Mouse (Mus musculus): ENCODE measurements around the gene Prss32. TPM values are rescaled to one million over a fixed set of nuclear protein-coding genes. Genes with fewer than 3 reads are reported as not detected.
A peak's percentile ranks its signal among the peaks of the same experiment; 100 is the strongest.

The Prss32 gene
- total and polyA plus RNA-seq, 2 experiments from 2014 or later, result 0.23 TPM; not detected in 1

- Histone ChIP-seq H3K9ac (replicated peaks; ENCODE audit: low read length, poor library complexity, severe bottlenecking) (peak within 1 kb of the TSS; percentile 79), H3K27me3 (ENCODE audit: insufficient read depth, low read length) (0 out of 2 replicates have a peak, but pooled peaks cover 5% of the 10 kb centered on the region), H3K4me1 (ENCODE audit: insufficient read depth, low read length) (peaks cover 13% of the 10 kb centered on the region), H3K27ac (ENCODE audit: low read depth, low read length) (peak within 1 kb of the TSS; percentile 94), H3K4me2 (ENCODE audit: low read depth, low read length, poor library complexity, severe bottlenecking) (peak within 1 kb of the TSS; percentile 53), H3K4me3 (ENCODE audit: low read depth, low read length) (peak within 1 kb of the TSS; percentile 72), H3K36me3 (ENCODE audit: insufficient read depth, low read length) (peaks cover 12% of the 10 kb centered on the region; the same call in 1 of the 2 replicates), H3K9me3 (ENCODE audit: low read length) (no peaks in the 10 kb centered on the region)
- peak; percentile 95 for ATAC-seq (ENCODE audit: low FRiP score)
- DNase-seq (ENCODE audit: low spot score), result peak; percentile 95
- WGBS, result 1% methylated on average over 25 of the region's 42 CpGs
- peak; percentile 81 for TF ChIP-seq CTCF (IDR thresholded peaks at IDR 0.05)
Observed at GRCm38 (mm10) chr17:23829064-23829619, 14.5 kb upstream of the Prss32 start, which contains the start of gene Elob. TSS of gene Elob (minus strand) at chr17:23829136.

GRCm38 (mm10) chr17:23831201-23831600, 12.5 kb upstream of the Prss32 start:
- no peak for DNase-seq (ENCODE audit: low spot score)
- Histone ChIP-seq H3K9ac (replicated peaks; ENCODE audit: low read length, poor library complexity, severe bottlenecking) (no peak overlapping the region), H3K27me3 (ENCODE audit: insufficient read depth, low read length) (0 out of 2 replicates have a peak, but pooled peaks cover 5% of the 10 kb centered on the region), H3K4me3 (ENCODE audit: low read depth, low read length) (no peak overlapping the region), H3K9me3 (ENCODE audit: low read length) (no peaks in the 10 kb centered on the region), H3K27ac (ENCODE audit: low read depth, low read length) (no peak overlapping the region), H3K4me1 (ENCODE audit: insufficient read depth, low read length) (peaks cover 13% of the 10 kb centered on the region), H3K36me3 (ENCODE audit: insufficient read depth, low read length) (no peaks in the 10 kb centered on the region), H3K4me2 (ENCODE audit: low read depth, low read length, poor library complexity, severe bottlenecking) (no peak overlapping the region)
- TF ChIP-seq CTCF (IDR thresholded peaks at IDR 0.05), result no peak
- no peak for ATAC-seq (ENCODE audit: low FRiP score)
- WGBS, result 97% methylated on average over 1 of the region's 1 CpGs

GRCm38 (mm10) chr17:23836006-23836575, 7.6 kb upstream of the Prss32 start, which contains the start of gene Prss33:
TSS of gene Prss33 (minus strand) at chr17:23836056.
- no peaks in the 10 kb centered on the region for H3K4me1 ChIP-seq (ENCODE audit: insufficient read depth, low read length)
- H3K27me3 ChIP-seq (ENCODE audit: insufficient read depth, low read length), result 0 out of 2 replicates have a peak, but pooled peaks cover 5% of the 10 kb centered on the region
- no peaks in the 10 kb centered on the region for H3K9me3 ChIP-seq (ENCODE audit: low read length)
- H3K4me3 ChIP-seq (ENCODE audit: low read depth, low read length), result no peak within 1 kb of the TSS
- DNase-seq (ENCODE audit: low spot score) (no peak), ATAC-seq (ENCODE audit: low FRiP score) (no peak)
- TF ChIP-seq CTCF (IDR thresholded peaks at IDR 0.05), result no peak
- no peak within 1 kb of the TSS for H3K4me2 ChIP-seq (ENCODE audit: low read depth, low read length, poor library complexity, severe bottlenecking)
- H3K27ac ChIP-seq (ENCODE audit: low read depth, low read length), result no peak within 1 kb of the TSS
- H3K36me3 ChIP-seq (ENCODE audit: insufficient read depth, low read length), result no peaks in the 10 kb centered on the region
- 32% methylated on average over 8 of the region's 8 CpGs for WGBS
- H3K9ac ChIP-seq (replicated peaks; ENCODE audit: low read length, poor library complexity, severe bottlenecking), result no peak within 1 kb of the TSS

- Histone ChIP-seq H3K4me2 (ENCODE audit: low read depth, low read length, poor library complexity, severe bottlenecking) (no peak overlapping the region), H3K27me3 (ENCODE audit: insufficient read depth, low read length) (no peaks in the 10 kb centered on the region), H3K4me3 (ENCODE audit: low read depth, low read length) (no peak overlapping the region), H3K9ac (replicated peaks; ENCODE audit: low read length, poor library complexity, severe bottlenecking) (no peak overlapping the region), H3K27ac (ENCODE audit: low read depth, low read length) (no peak overlapping the region), H3K9me3 (ENCODE audit: low read length) (no peaks in the 10 kb centered on the region), H3K4me1 (ENCODE audit: insufficient read depth, low read length) (no peaks in the 10 kb centered on the region), H3K36me3 (ENCODE audit: insufficient read depth, low read length) (no peaks in the 10 kb centered on the region)
- peak; percentile 79 for DNase-seq (ENCODE audit: low spot score)
- peak; percentile 86 for TF ChIP-seq CTCF (IDR thresholded peaks at IDR 0.05)
- 31% methylated on average over 4 of the region's 4 CpGs for WGBS
- no peak for ATAC-seq (ENCODE audit: low FRiP score)
Observed at GRCm38 (mm10) chr17:23841145-23841544, 2.5 kb upstream of the Prss32 start.

GRCm38 (mm10) chr17:23843141-23843811, 379 bp upstream of the Prss32 start:
- no peaks in the 10 kb centered on the region for H3K9me3 ChIP-seq (ENCODE audit: low read length)
- H3K4me2 ChIP-seq (ENCODE audit: low read depth, low read length, poor library complexity, severe bottlenecking), result no peak overlapping the region
- no peaks in the 10 kb centered on the region for H3K4me1 ChIP-seq (ENCODE audit: insufficient read depth, low read length)
- no peak overlapping the region for H3K27ac ChIP-seq (ENCODE audit: low read depth, low read length)
- ATAC-seq (ENCODE audit: low FRiP score) (no peak), DNase-seq (ENCODE audit: low spot score) (no peak)
- TF ChIP-seq CTCF (IDR thresholded peaks at IDR 0.05), result peak; percentile 27; the same call in 1 of the 2 replicates
- H3K36me3 ChIP-seq (ENCODE audit: insufficient read depth, low read length), result no peaks in the 10 kb centered on the region
- 48% methylated on average over 23 of the region's 23 CpGs for WGBS
- no peak overlapping the region for H3K9ac ChIP-seq (replicated peaks; ENCODE audit: low read length, poor library complexity, severe bottlenecking)
- no peaks in the 10 kb centered on the region for H3K27me3 ChIP-seq (ENCODE audit: insufficient read depth, low read length)
- no peak overlapping the region for H3K4me3 ChIP-seq (ENCODE audit: low read depth, low read length)

GRCm38 (mm10) chr17:23850028-23850427, 6.4 kb downstream of the Prss32 start:
- Histone ChIP-seq H3K36me3 (ENCODE audit: insufficient read depth, low read length) (no peaks in the 10 kb centered on the region), H3K4me3 (ENCODE audit: low read depth, low read length) (no peak overlapping the region), H3K27me3 (ENCODE audit: insufficient read depth, low read length) (no peaks in the 10 kb centered on the region), H3K4me1 (ENCODE audit: insufficient read depth, low read length) (no peaks in the 10 kb centered on the region), H3K9me3 (ENCODE audit: low read length) (no peaks in the 10 kb centered on the region), H3K27ac (ENCODE audit: low read depth, low read length) (no peak overlapping the region), H3K9ac (replicated peaks; ENCODE audit: low read length, poor library complexity, severe bottlenecking) (no peak overlapping the region), H3K4me2 (ENCODE audit: low read depth, low read length, poor library complexity, severe bottlenecking) (no peak overlapping the region)
- DNase-seq (ENCODE audit: low spot score) (no peak), ATAC-seq (ENCODE audit: low FRiP score) (no peak)
- TF ChIP-seq CTCF (IDR thresholded peaks at IDR 0.05), result peak; percentile 41
- WGBS, result 53% methylated on average over 2 of the region's 2 CpGs
